ENCODE assay signal across 8 mouse cellular contexts in the genomic region with DNA sequence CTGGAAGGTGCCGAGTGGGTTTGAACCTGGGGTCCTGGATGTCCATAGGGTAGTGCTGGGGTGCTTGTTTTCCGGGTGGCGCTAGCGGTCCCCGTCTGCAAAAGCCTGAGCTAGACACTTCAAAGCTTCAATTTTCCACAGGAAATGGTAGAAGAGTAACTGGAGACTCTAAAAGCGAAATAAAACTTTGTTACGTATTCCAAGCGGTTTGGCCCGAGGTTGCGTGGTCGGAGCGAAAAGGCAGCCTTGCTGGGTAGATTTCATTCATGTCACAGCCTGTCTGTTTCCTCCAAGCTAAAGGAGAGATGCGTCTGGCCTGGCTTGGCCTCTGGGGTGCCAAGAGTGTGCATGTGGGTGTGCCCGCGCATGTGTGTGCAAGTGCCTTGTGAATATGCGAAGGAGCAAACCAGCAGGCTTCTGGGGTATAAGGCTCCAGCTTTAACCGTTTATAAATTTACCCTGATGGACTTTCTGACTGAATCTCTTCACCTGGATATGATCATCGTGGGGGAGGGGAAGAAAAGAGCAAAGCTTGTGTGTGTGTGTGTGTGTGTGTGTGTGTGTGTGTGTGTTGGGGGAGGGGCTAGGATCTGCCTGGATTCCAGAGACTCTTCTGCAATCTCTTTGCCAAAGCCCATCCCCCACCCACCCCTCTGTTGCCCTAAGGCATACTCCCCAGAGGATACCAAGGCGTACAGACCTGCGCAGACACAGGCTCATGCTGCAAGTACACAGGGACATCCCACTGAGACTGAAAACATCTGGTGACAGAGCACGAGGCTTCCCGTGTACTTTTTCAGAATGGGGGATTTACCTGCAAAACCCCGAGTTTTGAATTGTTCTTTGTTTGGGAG. TPM values are rescaled to one million over a fixed set of nuclear protein-coding genes. Genes with fewer than 3 reads are reported as not detected.
DNase-seq lines count a peak whose midpoint lies in the region; ATAC-seq and TF ChIP-seq lines count a peak whose summit lies in the region.

No protein-coding gene starts in this region.

- no peak overlapping the region for H3K27ac ChIP-seq in kidney, embryonic 16.5 days (ENCODE audit: low read length)
- no peak overlapping the region for H3K27ac ChIP-seq in forebrain, embryonic 15.5 days (replicated peaks)
- no peak overlapping the region for H3K27ac ChIP-seq in midbrain, postnatal 0 days (ENCODE audit: low read depth, low read length)

- H3K9me3 ChIP-seq in kidney, embryonic 16.5 days (ENCODE audit: low read length): no peaks in the 10 kb centered on the region
- no peaks in the 10 kb centered on the region for H3K9me3 ChIP-seq in forebrain, embryonic 15.5 days
- no peaks in the 10 kb centered on the region for H3K9me3 ChIP-seq in midbrain, postnatal 0 days (ENCODE audit: low read length)

- 32% methylated on average over 23 of the region's 23 CpGs for WGBS in kidney, embryonic 16.5 days
- 54% methylated on average over 23 of the region's 23 CpGs for WGBS in forebrain, embryonic 15.5 days
- 42% methylated on average over 22 of the region's 23 CpGs for WGBS in midbrain, postnatal 0 days

- peak overlapping the region; percentile 98 for H3K4me2 ChIP-seq in kidney, embryonic 16.5 days (replicated peaks; ENCODE audit: low read depth, low read length)
- H3K4me2 ChIP-seq in forebrain, embryonic 15.5 days (replicated peaks): peak overlapping the region; percentile 94
- peak overlapping the region; percentile 90 for H3K4me2 ChIP-seq in midbrain, postnatal 0 days (ENCODE audit: low read depth, low read length, poor library complexity, severe bottlenecking)

- peaks cover 23% of the 10 kb centered on the region; the same call in 1 of the 2 replicates for H3K4me1 ChIP-seq in kidney, embryonic 16.5 days (ENCODE audit: insufficient read depth, low read length)
- H3K4me1 ChIP-seq in forebrain, embryonic 15.5 days: peaks cover 30% of the 10 kb centered on the region
- H3K4me1 ChIP-seq in midbrain, postnatal 0 days (ENCODE audit: insufficient read depth, low read length): no peaks in the 10 kb centered on the region

- H3K9ac ChIP-seq in kidney, embryonic 16.5 days (replicated peaks; ENCODE audit: low read length): peak overlapping the region; percentile 54; the same call in 1 of the 2 replicates
- H3K9ac ChIP-seq in forebrain, embryonic 15.5 days (replicated peaks): no peak overlapping the region
- H3K9ac ChIP-seq in midbrain, postnatal 0 days (replicated peaks; ENCODE audit: low read length, poor library complexity, severe bottlenecking): no peak overlapping the region

- H3K4me3 ChIP-seq in kidney, embryonic 16.5 days (ENCODE audit: low read length): peak overlapping the region; percentile 68
- peak overlapping the region; percentile 53 for H3K4me3 ChIP-seq in forebrain, embryonic 15.5 days
- H3K4me3 ChIP-seq in midbrain, postnatal 0 days (ENCODE audit: low read depth, low read length): peak overlapping the region; percentile 64

- peaks cover 10% of the 10 kb centered on the region; the same call in 1 of the 2 replicates for H3K27me3 ChIP-seq in kidney, embryonic 16.5 days (ENCODE audit: insufficient read depth, low read length)
- H3K27me3 ChIP-seq in forebrain, embryonic 15.5 days: no peaks in the 10 kb centered on the region
- no peaks in the 10 kb centered on the region for H3K27me3 ChIP-seq in midbrain, postnatal 0 days (ENCODE audit: insufficient read depth, low read length)

- ATAC-seq in kidney, embryonic 16.5 days (ENCODE audit: low FRiP score, low TSS enrichment): no peak
- ATAC-seq in forebrain, embryonic 15.5 days (replicated peaks): no peak
- no peak for ATAC-seq in midbrain, postnatal 0 days (ENCODE audit: low FRiP score)

- no peak for TF ChIP-seq CTCF in midbrain, postnatal 0 days (IDR thresholded peaks at IDR 0.05)

- no peak for DNase-seq in kidney, adult 9 months
- DNase-seq in R1 (ENCODE audit: low read depth, low spot score): peak; percentile 64
- DNase-seq in midbrain, postnatal 0 days (ENCODE audit: low spot score): peak; percentile 27
- DNase-seq in spleen, postnatal 14 days (ENCODE audit: low spot score in 2 of 2): no peak
- no peak for DNase-seq in layer of hippocampus, postnatal 25 days (ENCODE audit: extremely low spot score in 1 of 2, low spot score in 1 of 2)
- no peak for DNase-seq in adrenal gland, postnatal 36 days

- H3K36me3 ChIP-seq in kidney, embryonic 16.5 days (ENCODE audit: insufficient read depth, low read length): no peaks in the 10 kb centered on the region
- H3K36me3 ChIP-seq in forebrain, embryonic 15.5 days: no peaks in the 10 kb centered on the region
- H3K36me3 ChIP-seq in midbrain, postnatal 0 days (ENCODE audit: insufficient read depth, low read length): no peaks in the 10 kb centered on the region

RNA-seq across cellular contexts. Expression of gene Btbd11, which starts 2.9 kb away (rescaled TPM):
- 10.7 and 12.3 TPM in 2 replicates for polyA plus RNA-seq in kidney, embryonic 16.5 days (2015; fragmentation: Nextera tagmentation; extraction: Ambion mirVana)
- 9.6 and 12.8 TPM in 2 replicates for polyA plus RNA-seq in forebrain, embryonic 15.5 days (2015; fragmentation: Nextera tagmentation; extraction: Ambion mirVana)
- total RNA-seq in midbrain, postnatal 0 days (2014; rRNA removed): 47.4 and 47.6 TPM in 2 replicates
- polyA plus RNA-seq in midbrain, postnatal 0 days (2015; fragmentation: Nextera tagmentation; extraction: Ambion mirVana): 17.1 and 18.9 TPM in 2 replicates
- total RNA-seq in layer of hippocampus, postnatal 25 days (2021): 10 to 100 TPM; 17.4 to 20.7 TPM
- 1 to 10 TPM; 7.1 to 9.7 TPM for total RNA-seq in adrenal gland, postnatal 36 days (2021)

Comparison
In these comparisons a context has a peak if more than half of its experiments do, and no peak if none do; other contexts are left out.
1. DNase-seq: peak in R1 (single experiment) and midbrain, postnatal 0 days (single experiment); none in kidney, adult 9 months (single experiment), spleen, postnatal 14 days (0 of 2), layer of hippocampus, postnatal 25 days (0 of 2) and adrenal gland, postnatal 36 days (0 of 2).
2. Peak in every context shown above with its lines, with median percentiles within 50 percentile points of each other: H3K4me2 ChIP-seq and H3K4me3 ChIP-seq.